Mouse (Mus musculus) MEL (cell line): ENCODE results near the gene Grem1. TPM values are rescaled to one million over a fixed set of nuclear protein-coding genes. Genes with fewer than 3 reads are reported as not detected.

Source experiments
- DNase-seq: peaks from one replicate; pipeline ENCODE4 v3.0.0; 2011; ENCODE audit warnings: low read depth, low spot score
- H3K27ac ChIP-seq: 2 replicates; pipeline ENCODE4 v1.5.1; 2012; ENCODE audit warnings: low read depth, mild to moderate bottlenecking, control low read depth, low read length, moderate library complexity; ENCODE audit not compliant: control insufficient read depth
- H3K27me3 ChIP-seq, 2 experiments: fragments of 150-350 bp in 1 of 2; sonication (generic) in 1 of 2; 2 replicates each; pipeline ENCODE4 v1.6.1; 2012; ENCODE audit warnings: low read length in 2 of 2, mild to moderate bottlenecking in 2 of 2, improper control_type of control experiment in 1 of 2, moderate library complexity in 1 of 2; ENCODE audit not compliant: insufficient read depth in 2 of 2, control insufficient read depth in 1 of 2
- H3K36me3 ChIP-seq, 2 experiments: 2 replicates each; pipeline ENCODE4 v1.6.1; 2012 to 2014; ENCODE audit warnings: low read length in 2 of 2, improper control_type of control experiment in 1 of 2, inconsistent platforms in 1 of 2, mild to moderate bottlenecking in 1 of 2; ENCODE audit not compliant: insufficient read depth in 2 of 2, control insufficient read depth in 1 of 2
- H3K4me1 ChIP-seq, 2 experiments: fragments of 150-350 bp in 1 of 2; sonication (generic) in 1 of 2; 2 replicates each; pipeline ENCODE4 v1.6.1; 2012; ENCODE audit warnings: low read length in 2 of 2, improper control_type of control experiment in 1 of 2, mild to moderate bottlenecking in 1 of 2; ENCODE audit not compliant: insufficient read depth in 2 of 2, control insufficient read depth in 1 of 2
- H3K4me3 ChIP-seq, 2 experiments: fragments of 150-350 bp in 1 of 2; sonication (generic) in 1 of 2; 2 replicates each; pipeline ENCODE4 v1.5.1; 2012; ENCODE audit warnings: low read depth in 2 of 2, low read length in 2 of 2, mild to moderate bottlenecking in 2 of 2, moderate library complexity in 2 of 2, control low read depth in 1 of 2, improper control_type of control experiment in 1 of 2; ENCODE audit not compliant: control insufficient read depth in 1 of 2, insufficient read depth in 1 of 2
- H3K79me2 ChIP-seq: 2 replicates; pipeline ENCODE4 v1.6.1; 2012; ENCODE audit warnings: mild to moderate bottlenecking, low read length, moderate library complexity; ENCODE audit not compliant: control insufficient read depth, poor library complexity, insufficient read depth
- H3K9ac ChIP-seq: 2 replicates; pipeline ENCODE4 v1.6.1; 2012; ENCODE audit warnings: low read depth, mild to moderate bottlenecking, control low read depth, low read length, moderate library complexity; ENCODE audit not compliant: control insufficient read depth, poor library complexity, severe bottlenecking
- H3K9me3 ChIP-seq: fragments of 150-350 bp; sonication (generic); replicated peaks from 2 replicates; pipeline ENCODE4 v1.6.1; 2012; ENCODE audit warnings: mild to moderate bottlenecking, low read length, improper control_type of control experiment, moderate library complexity; ENCODE audit not compliant: insufficient read depth
- CHD1 ChIP-seq: IDR thresholded peaks from 2 replicates; pipeline ENCODE4 v1.6.1; 2012; ENCODE audit warnings: low read depth, mild to moderate bottlenecking, inconsistent platforms, low read length, improper control_type of control experiment
- CHD2 ChIP-seq: IDR thresholded peaks from 2 replicates; pipeline ENCODE4 v1.6.1; 2011; ENCODE audit warnings: low read length, improper control_type of control experiment
- GABPA ChIP-seq: IDR thresholded peaks from 2 replicates; pipeline ENCODE4 v1.6.1; 2012; ENCODE audit warnings: low read depth, mild to moderate bottlenecking, inconsistent platforms, low read length, improper control_type of control experiment, moderate library complexity
- HCFC1 ChIP-seq: IDR thresholded peaks from 2 replicates; pipeline ENCODE4 v1.6.1; 2012; ENCODE audit warnings: low read depth, mild to moderate bottlenecking, inconsistent platforms, low read length, improper control_type of control experiment, moderate library complexity
- KAT2A ChIP-seq: conservative IDR thresholded peaks from 2 replicates; pipeline ENCODE4 v1.6.1; 2012; ENCODE audit warnings: low read depth, low read length, improper control_type of control experiment, inconsistent platforms
- MAFK ChIP-seq: IDR thresholded peaks from 2 replicates; pipeline ENCODE4 v1.6.1; 2011; ENCODE audit warnings: low read depth, mild to moderate bottlenecking, low read length, improper control_type of control experiment, borderline replicate concordance
- MEF2A ChIP-seq: IDR thresholded peaks from 2 replicates; pipeline ENCODE4 v1.6.1; 2014; ENCODE audit warnings: low read depth, mild to moderate bottlenecking, inconsistent platforms, low read length, improper control_type of control experiment; ENCODE audit not compliant: poor library complexity, insufficient replicate concordance, severe bottlenecking; ENCODE audit errors: extremely low read depth
- NELFE ChIP-seq: IDR thresholded peaks from 2 replicates; pipeline ENCODE4 v1.6.1; 2011; ENCODE audit warnings: low read depth, low read length, improper control_type of control experiment
- RCOR1 ChIP-seq: IDR thresholded peaks from 2 replicates; pipeline ENCODE4 v1.6.1; 2012; ENCODE audit warnings: low read depth, mild to moderate bottlenecking, inconsistent platforms, low read length, improper control_type of control experiment
- SIN3A ChIP-seq: IDR thresholded peaks from 2 replicates; pipeline ENCODE4 v1.6.1; 2012; ENCODE audit warnings: low read length, improper control_type of control experiment, inconsistent platforms
- TAL1 ChIP-seq: IDR thresholded peaks from 2 replicates; pipeline ENCODE4 v1.6.1; 2012; ENCODE audit warnings: mild to moderate bottlenecking, inconsistent platforms, low read length, moderate library complexity, mixed read lengths
- TCF12 ChIP-seq: IDR thresholded peaks from 2 replicates; pipeline ENCODE4 v1.6.1; 2014; ENCODE audit warnings: low read depth, mild to moderate bottlenecking, inconsistent platforms, low read length, improper control_type of control experiment, moderate library complexity
- ZKSCAN1 ChIP-seq: IDR thresholded peaks from 2 replicates; pipeline ENCODE4 v1.6.1; 2012; ENCODE audit warnings: low read depth, mild to moderate bottlenecking, inconsistent platforms, low read length, improper control_type of control experiment, moderate library complexity
- ZNF384 ChIP-seq: IDR thresholded peaks from 2 replicates; pipeline ENCODE4 v1.6.1; 2012; ENCODE audit warnings: low read depth, mild to moderate bottlenecking, inconsistent platforms, low read length, improper control_type of control experiment
- polyA plus RNA-seq, 2 experiments: library from polyadenylated mRNA; stranded (reverse) in 1 of 2; unstranded in 1 of 2; fragments of >175 nt in 1 of 2; fragments of >200 nt in 1 of 2; gene quantifications; 2 replicates each; pipeline versions ENCODE4 v1.2.1 to v1.2.4; 2012; ENCODE audit warnings: low replicate concordance in 2 of 2, low read depth in 1 of 2; ENCODE audit not compliant: insufficient read length in 2 of 2, insufficient read depth in 1 of 2, missing spikeins in 1 of 2
- total RNA-seq: library from RNA; depleted of rRNA; stranded (reverse); fragments of 300-350 nt; gene quantifications from 2 replicates; pipeline ENCODE4 v1.2.3, GENCODE M21; 2012

The Grem1 gene
- total and polyA plus RNA-seq, 3 experiments: not detected

DNA sequence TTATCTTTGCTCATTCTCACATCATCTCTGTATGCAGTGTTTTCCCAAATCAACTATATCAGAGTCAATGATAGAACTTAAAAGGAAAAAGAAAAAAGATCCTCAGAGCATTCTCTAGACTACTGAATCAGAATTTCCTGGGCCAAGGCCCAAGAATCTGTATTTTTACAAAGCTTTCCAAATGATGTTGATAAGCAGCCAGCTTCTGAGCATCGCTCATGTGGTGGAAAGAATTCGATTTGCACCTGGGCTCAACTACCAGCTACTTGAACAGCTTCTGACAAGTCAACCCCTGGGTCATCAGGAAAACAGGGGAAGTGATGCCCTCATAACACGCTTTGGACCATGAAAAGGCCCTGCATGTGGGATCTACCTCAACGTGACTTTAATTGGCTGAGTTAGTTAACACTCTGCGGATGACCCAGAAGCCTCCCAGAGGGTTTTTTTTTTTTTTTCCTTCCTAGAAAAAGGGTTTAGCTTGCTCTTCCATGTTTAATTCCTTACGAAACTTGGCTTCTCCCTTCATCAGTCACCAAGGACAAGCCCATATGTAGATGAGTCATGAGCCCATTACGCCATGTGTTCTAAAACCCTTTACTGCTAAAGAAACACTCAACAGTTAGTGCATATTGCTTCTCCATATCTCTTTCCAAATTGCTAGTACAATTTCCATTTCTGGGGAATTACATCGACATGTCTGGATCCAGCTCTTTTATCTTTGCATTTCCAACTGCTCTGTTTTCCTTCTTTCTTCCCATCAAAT, 10.3 kb upstream of the Grem1 start (continued):
- no peak for TF ChIP-seq RCOR1

DNA sequence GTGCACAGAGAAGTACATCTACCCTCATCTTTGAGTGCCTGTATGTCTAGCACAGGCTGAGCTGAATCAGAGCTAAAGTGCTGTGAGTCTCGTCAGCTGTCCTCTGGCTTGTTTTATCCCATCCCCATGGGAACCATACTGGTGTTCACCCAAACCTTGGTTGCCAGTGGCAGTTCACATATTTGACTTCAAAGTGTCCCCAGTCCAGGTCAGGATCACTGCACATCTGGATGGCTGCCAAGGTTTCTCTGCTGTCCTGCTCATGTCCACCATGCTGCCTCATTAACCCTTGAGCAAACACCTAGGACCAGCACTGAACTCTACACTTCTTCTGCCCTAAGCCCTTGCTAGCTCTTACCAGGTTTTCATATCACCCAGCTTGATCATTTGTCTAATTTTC, 7.4 kb upstream of the Grem1 start:
- TF ChIP-seq CHD2: no peak
- Histone ChIP-seq H3K27ac (no peak overlapping the region), H3K36me3 (no peaks in the 10 kb centered on the region), H3K27me3 (no peaks in the 10 kb centered on the region), H3K9me3 (no peaks in the 10 kb centered on the region), H3K9ac (no peak overlapping the region), H3K4me1 (no peaks in the 10 kb centered on the region), H3K4me3 (no peak overlapping the region), H3K79me2 (no peaks in the 10 kb centered on the region)
- DNase-seq: no peak

DNA sequence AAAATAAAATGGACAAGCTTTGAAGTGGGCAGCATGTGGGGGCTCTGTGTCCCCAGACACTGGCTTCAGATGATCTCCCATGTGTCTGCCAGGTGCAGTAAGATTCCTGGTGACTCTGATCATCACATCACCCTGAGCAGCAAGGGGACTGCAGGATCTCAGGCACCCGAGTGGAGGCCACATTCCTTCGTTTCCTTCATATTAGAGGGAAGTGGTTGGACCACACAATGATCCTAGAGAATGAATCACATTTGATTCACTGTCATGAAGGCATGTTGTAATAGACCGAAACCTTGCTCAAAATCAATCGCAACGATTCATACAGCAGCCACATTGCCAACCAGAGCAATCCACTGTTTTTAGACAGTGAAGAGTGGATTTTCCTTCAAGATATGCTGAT, 6.5 kb upstream of the Grem1 start:
- no peak overlapping the region for H3K27ac ChIP-seq
- no peak for TF ChIP-seq MAFK
- no peak for TF ChIP-seq HCFC1
- no peak for TF ChIP-seq KAT2A
- no peak for TF ChIP-seq ZKSCAN1
- no peak for TF ChIP-seq CHD2
- no peak for TF ChIP-seq SIN3A
- TF ChIP-seq GABPA: no peak
- no peak for TF ChIP-seq TCF12
- no peak for TF ChIP-seq NELFE
- TF ChIP-seq MEF2A: no peak
- TF ChIP-seq CHD1: no peak
- no peak for TF ChIP-seq TAL1
- no peak for TF ChIP-seq ZNF384
- H3K9me3 ChIP-seq: no peaks in the 10 kb centered on the region
- no peaks in the 10 kb centered on the region for H3K27me3 ChIP-seq
- no peaks in the 10 kb centered on the region for H3K4me1 ChIP-seq
- H3K4me3 ChIP-seq: no peak overlapping the region
- no peaks in the 10 kb centered on the region for H3K79me2 ChIP-seq
- H3K36me3 ChIP-seq: no peaks in the 10 kb centered on the region
- H3K9ac ChIP-seq: no peak overlapping the region
- no peak for DNase-seq
